Mouse (Mus musculus) A20 (cell line): Measurements from ENCODE around the gene Ppp2r5e.

Source experiments
- DNase-seq: peaks from one replicate; pipeline ENCODE4 v3.0.0-alpha.2; 2011; ENCODE audit warnings: low read depth, low spot score

Ppp2r5e gene

DNA sequence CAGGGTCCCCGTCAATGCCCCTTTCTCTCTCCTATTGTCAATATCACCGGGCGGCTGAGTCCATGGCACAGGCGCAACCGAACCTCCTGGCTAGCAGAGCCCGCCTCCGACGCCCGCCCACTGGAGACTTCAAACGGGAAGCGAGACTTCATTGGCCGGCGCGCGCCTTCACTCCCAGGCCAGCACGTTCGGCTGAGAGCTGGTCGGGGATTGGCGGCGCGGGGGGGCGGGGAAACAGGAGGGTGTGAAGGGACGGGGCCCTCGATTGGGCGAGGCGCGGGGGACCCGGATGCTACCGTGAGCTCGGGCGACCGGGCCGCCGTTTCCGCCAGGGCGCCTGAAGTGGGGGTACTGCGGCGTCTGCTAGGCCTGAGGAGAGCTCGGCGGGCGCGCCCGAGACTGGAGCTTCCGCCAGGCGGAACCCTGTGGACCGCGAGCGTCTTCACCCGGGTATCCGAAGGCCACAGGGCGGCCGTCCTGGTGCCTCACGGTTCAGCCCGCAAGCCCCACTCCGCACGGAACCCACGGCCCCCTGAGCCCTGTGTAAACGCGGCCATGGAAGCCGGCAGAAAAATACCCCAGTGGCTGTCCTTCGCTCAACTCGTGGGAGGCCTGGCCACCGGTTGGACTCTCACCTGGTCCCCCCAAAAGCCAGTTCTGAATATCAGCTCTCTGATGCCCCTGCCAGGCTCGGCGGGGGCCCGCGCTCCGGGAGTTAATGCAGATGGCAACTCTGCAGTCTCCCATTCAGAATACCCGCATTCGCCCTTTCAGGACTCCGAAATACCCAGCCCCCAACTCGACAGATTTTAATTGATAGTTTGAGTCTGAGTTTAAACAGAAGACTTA lies at the start of gene Ppp2r5e:
Ppp2r5e (minus strand) TSS at position 92 of the 849 bp plus-strand sequence.
- peak; percentile 99 for DNase-seq

- DNase-seq: peak; percentile 36
These were observed 49.7 kb upstream of the Ppp2r5e start for GRCm38 (mm10) chr12:75645780-75646179.

DNA sequence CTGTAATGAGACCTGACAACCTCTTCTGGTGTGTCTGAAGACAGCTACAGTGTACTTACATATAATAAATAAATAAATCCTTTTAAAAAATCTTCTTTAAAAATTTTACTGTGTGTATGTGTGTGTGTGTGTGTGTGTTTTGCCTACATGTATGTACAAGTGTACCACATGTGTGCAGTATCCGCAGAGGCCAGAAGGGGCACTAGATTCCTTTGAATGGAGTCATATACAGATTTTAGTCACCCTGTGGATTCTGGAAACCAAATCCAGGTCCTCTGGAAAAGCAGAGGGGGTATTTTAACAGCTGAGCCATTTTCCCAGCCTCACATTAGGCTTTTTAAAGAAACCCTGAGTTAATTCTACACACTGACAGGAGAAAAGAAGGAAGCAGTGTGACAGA lies 45.7 kb upstream of the Ppp2r5e start:
- no peak for DNase-seq

- DNase-seq: peak; percentile 56
These were observed 42.3 kb upstream of the Ppp2r5e start for GRCm38 (mm10) chr12:75638345-75638744.

DNA sequence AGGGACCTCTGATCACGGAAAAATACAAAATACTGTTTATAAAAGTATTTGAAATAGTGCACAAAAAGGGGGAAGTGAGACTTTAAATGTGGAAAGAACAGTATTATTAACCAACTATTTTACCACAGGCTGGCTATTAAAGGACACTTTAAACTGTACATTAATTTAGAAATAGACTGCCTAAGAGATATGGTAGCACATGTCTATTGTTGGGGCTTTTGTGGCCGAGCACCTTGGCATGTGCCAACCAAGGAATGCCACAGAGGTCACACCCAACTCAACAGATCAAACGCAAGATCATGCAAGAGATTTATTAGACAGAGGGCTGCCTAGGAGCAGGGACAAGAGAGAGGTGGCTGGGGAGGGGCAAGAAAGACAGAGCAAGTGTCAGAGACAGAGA lies 41.1 kb upstream of the Ppp2r5e start:
- DNase-seq: peak; percentile 40

GRCm38 (mm10) chr12:75635771-75636430 lies 39.9 kb upstream of the Ppp2r5e start:
- DNase-seq: no peak

- DNase-seq: no peak
These were observed 33.6 kb upstream of the Ppp2r5e start for GRCm38 (mm10) chr12:75629618-75630017.

GRCm38 (mm10) chr12:75623292-75623691 lies 27.2 kb upstream of the Ppp2r5e start:
- no peak for DNase-seq

DNA sequence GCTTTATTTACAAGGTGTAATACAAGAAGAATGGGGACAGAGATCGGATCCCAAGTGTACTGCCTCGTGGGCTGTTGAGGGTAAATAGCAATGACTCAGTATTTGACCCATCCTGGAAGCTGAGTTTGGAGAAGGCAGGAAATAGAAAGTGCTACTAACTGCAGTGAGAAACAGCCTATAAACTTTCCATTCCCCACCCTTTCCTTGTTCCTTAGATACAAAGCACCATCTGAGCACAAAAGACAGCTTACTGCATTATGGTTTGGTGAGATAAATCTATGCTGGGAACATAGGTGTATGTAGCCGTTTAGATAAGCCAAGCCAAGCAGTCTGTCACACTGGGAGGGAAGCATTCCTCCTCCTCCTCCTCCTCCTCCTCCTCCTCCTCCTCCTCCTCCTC lies 26.8 kb upstream of the Ppp2r5e start:
- no peak for DNase-seq

- no peak for DNase-seq
These were observed 20.8 kb upstream of the Ppp2r5e start for GRCm38 (mm10) chr12:75616841-75617240.

- DNase-seq: no peak
These were observed 20.2 kb upstream of the Ppp2r5e start for GRCm38 (mm10) chr12:75616158-75616791.

GRCm38 (mm10) chr12:75615556-75615955 lies 19.5 kb upstream of the Ppp2r5e start:
- DNase-seq: no peak

GRCm38 (mm10) chr12:75612711-75613110 lies 16.7 kb upstream of the Ppp2r5e start:
- DNase-seq: no peak

GRCm38 (mm10) chr12:75599490-75599889 lies 3.4 kb upstream of the Ppp2r5e start:
- DNase-seq: peak; percentile 89

DNA sequence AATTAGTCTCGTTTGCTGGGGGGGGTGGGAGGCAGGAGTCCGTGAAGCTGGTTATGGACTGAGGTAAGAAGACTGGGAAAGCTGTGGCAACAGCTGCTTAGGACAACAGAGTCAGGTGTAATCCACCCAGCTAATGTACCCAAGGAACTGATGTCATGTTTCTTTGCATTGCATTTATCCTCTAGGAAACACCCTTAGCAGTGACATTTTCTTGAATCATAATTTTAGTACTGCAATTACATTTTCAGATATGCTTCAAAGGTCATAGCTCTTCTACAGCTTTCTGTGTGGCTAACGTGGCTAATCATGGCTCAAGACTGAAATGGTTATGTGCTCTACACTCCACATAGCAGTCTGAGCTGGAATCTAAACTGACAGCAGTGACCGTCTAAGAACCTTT lies 2.9 kb upstream of the Ppp2r5e start:
- no peak for DNase-seq

DNA sequence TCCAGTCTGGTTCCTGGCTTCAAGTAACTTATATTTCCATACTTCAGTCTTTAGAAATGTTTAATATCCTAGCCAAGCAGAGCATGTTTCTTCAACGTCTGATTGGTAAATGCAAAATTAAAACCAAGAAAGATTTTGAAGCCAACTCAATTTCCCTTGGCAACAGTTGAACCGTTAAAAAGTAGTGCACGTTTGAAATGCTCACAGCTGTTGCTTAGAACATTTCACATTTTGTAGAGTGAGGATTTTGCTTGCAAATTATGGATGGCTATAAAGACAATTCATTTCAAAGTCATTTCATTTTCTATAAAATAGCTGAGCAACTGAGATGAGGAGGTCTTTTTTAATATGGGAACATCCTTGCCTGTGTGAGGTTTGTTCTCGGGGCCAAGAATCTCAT lies 1.7 kb upstream of the Ppp2r5e start:
- no peak for DNase-seq

GRCm38 (mm10) chr12:75595291-75596153 lies 523 bp downstream of the Ppp2r5e start:
- no peak for DNase-seq

GRCm38 (mm10) chr12:75594404-75594803 lies 1.6 kb downstream of the Ppp2r5e start:
- DNase-seq: peak; percentile 37

DNA sequence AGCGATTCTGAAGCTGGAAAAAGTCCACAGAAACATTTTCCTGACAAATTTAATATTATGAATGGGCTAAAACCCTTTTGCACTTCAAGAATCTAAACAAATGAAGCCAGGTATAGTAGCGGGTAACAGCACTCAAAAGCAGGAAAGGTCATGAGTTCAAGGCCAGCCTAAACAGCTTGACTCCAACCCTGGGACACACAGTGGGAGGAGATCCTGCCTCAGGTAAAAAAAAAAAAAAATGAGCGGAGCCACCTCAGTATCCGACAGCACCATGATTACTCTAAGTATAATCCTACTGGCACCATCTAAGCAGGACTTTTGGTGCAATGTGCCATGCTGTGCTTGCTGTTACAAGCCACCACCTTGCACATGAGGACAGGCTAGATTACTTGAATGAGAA lies 2.2 kb downstream of the Ppp2r5e start:
- no peak for DNase-seq

DNA sequence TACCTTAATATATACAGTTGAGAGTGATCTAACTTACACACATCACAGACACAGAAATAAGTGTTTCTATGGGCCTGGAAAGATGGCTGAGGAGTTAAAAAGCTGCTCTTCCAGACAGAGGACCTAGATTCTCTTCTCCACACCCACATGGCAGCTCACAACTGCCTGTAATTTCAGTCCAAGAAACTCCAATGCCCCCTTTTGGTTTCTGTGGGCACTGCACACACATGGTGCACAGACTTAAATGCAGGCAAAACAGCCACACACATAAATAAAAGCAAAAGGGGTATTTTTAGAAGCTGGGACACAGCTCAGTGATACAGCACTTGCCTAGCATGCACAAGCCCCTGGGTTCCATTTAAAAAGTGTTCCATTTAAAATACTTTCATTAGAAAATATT lies 8.5 kb downstream of the Ppp2r5e start:
- DNase-seq: peak; percentile 26

DNA sequence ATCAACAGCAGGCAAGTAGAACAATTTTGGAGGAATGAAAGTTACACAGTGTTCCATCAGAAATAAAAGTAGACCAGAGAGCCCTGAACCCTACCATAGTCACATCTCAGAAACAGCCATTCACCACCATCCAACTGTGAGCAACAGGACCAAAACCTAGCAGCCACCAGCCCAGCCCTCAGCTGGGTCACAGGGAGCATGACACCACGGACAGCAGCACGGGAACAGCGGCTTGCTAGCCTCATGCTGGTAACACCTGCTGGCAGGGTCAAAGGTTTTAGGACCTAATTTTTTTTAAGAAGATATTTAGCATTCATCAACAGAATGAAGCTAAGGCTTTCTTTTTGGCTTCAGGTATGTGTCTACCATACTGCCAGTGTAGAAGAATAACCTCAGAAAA lies 12.3 kb downstream of the Ppp2r5e start:
- DNase-seq: no peak

DNA sequence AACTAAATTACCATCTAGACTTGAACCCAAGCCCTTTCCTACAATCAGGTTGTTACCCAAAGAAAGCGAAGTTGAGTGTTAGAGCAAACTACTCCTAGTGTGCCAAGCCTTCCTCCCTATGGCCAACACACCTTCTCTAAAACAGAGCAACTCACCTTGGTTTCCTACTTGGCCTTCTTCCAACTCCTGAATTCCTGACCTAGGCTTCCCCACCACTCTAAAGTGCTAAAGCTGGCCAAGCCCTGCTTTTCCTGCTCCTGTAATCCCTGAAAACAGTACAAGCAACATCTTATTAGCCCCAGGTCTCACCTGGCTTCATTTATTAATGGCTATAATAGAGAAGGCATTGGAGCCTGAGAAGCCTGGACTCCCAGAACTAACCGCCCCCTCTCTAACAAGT lies 17.0 kb downstream of the Ppp2r5e start:
- no peak for DNase-seq
